Mouse (Mus musculus): ENCODE results near the gene Tor1aip2.

Gene Tor1aip2

DNA sequence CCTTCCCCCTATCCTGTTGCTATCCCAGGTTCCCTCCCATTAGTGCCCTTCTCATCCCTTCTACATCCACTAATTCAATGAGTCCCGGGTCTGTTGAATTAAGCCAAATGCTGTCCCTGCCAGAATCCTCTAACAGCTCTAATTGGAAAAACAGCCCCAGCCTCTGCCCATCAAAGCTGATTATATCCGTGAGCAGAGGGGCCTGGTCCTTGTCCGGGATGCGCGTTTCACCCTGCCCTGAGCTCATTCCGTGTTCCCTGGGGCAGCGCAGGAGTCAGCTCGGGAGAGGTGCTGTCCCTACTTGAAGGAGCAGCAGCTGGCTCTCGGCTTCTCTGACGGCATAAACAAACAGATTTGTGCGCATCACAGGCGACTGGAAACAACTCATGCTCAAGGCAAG, 76.5 kb downstream of the Tor1aip2 start:
- DNase-seq (ENCODE audit: low spot score in 2 of 2) = no peak

DNA sequence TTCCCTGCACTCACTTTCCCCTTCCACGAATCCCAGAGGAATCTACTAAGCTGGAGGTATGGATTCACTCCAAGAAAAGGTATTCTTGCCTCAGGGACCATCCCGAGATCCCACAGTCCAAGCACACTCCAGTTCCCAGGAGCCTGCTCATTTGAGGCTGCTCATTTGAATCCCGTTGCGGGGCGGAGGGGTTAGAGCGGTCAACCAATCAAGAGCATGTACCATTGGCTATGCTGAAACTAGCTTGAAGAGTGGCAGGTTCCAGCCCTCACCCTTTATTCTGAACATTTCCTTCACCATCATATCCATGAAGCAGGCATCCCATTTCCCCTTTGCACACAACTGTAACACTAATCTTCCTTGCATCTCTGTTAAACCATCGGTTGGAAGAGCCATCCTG, 76.9 kb downstream of the Tor1aip2 start:
- DNase-seq (ENCODE audit: low spot score in 2 of 2) = no peak

DNA sequence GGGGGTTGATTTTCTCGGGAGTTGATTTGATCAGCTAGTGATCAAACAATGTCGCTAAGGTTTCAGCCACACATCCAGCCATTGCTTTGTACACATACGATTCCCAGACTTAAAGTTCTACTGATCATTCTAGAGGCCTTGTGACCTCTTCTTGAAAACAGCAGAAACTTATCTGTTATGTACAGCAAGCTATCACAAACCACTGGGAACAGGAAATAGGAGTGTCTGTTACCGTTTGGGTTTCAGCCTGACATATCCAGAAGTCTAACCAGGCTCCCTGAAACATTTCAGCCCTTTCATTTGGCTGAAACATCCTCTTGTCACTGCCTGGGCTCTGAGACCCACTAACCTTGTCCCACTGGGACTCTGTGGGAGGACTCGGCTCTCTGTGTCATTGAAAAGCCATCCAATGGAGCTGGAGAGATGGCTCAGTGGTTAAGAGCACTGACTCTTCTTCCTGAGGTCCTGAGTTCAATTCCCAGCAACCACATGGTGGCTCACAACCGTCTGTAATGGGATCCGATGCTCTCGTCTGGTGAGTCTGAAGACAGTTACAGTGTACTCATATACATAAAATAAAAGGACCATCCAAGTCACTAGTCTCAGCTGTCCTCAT, 78.8 kb downstream of the Tor1aip2 start:
- DNase-seq (ENCODE audit: low spot score in 2 of 2) = no peak

- no peak for DNase-seq (ENCODE audit: low spot score in 2 of 2)
Observed at GRCm38 (mm10) chr1:156116770-156117169, 81.6 kb downstream of the Tor1aip2 start.
